Mouse (Mus musculus): ENCODE data around the gene Dst. TPM values are rescaled to one million over a fixed set of nuclear protein-coding genes. Genes with fewer than 3 reads are reported as not detected.

Gene Dst
- total and polyA plus RNA-seq, 3 experiments = 0.08 to 0.60 TPM; not detected in 1

- no peaks in the 10 kb centered on the region for H3K79me2 ChIP-seq (ENCODE audit: control insufficient read depth, insufficient read depth, low read length, poor library complexity)
- H3K27me3 ChIP-seq (ENCODE audit: control insufficient read depth in 1 of 2, insufficient read depth in 2 of 2, low read length in 2 of 2) = no peaks in the 10 kb centered on the region
- no peak for DNase-seq (ENCODE audit: low read depth, low spot score)
- no peak for TF ChIP-seq CTCF (IDR thresholded peaks at IDR 0.05 in 2 of 3, conservative IDR thresholded peaks at IDR 0.05 in 1 of 3; ENCODE audit: control insufficient read depth in 1 of 3, insufficient read depth in 1 of 3, low read depth in 2 of 3, low read length in 3 of 3, poor library complexity in 1 of 3, severe bottlenecking in 1 of 3)
- TF ChIP-seq ZNF384 (IDR thresholded peaks at IDR 0.05; ENCODE audit: low read depth, low read length) = no peak
- TF ChIP-seq MXI1 (IDR thresholded peaks at IDR 0.05; ENCODE audit: low read depth, low read length) = no peak
- TF ChIP-seq SMC3 (IDR thresholded peaks at IDR 0.05; ENCODE audit: low read depth, low read length) = no peak
- TF ChIP-seq USF2 (IDR thresholded peaks at IDR 0.05; ENCODE audit: borderline replicate concordance in 1 of 2, insufficient read depth in 1 of 2, low read depth in 1 of 2, low read length in 2 of 2) = no peak
- no peak for TF ChIP-seq TBP (IDR thresholded peaks at IDR 0.05; ENCODE audit: low read depth, low read length)
- no peak for TF ChIP-seq MEF2A (IDR thresholded peaks at IDR 0.05; ENCODE audit: extremely low read depth, insufficient replicate concordance, low read depth, low read length, poor library complexity, severe bottlenecking)
- TF ChIP-seq E2F4 (IDR thresholded peaks at IDR 0.05; ENCODE audit: borderline replicate concordance, low read depth, low read length) = no peak
- no peak for TF ChIP-seq BHLHE40 (IDR thresholded peaks at IDR 0.05; ENCODE audit: borderline replicate concordance, low read depth, low read length)
- no peak for TF ChIP-seq CHD2 (IDR thresholded peaks at IDR 0.05; ENCODE audit: low read length)
- no peak for TF ChIP-seq ZC3H11A (IDR thresholded peaks at IDR 0.05; ENCODE audit: low read depth, low read length)
- no peak for TF ChIP-seq USF1 (IDR thresholded peaks at IDR 0.05; ENCODE audit: low read depth, low read length)
- TF ChIP-seq POLR2A (IDR thresholded peaks at IDR 0.05; ENCODE audit: control insufficient read depth in 1 of 2, insufficient read depth in 1 of 2, low read depth in 1 of 2, low read length in 2 of 2, poor library complexity in 1 of 2) = no peak
- no peak for TF ChIP-seq JUND (IDR thresholded peaks at IDR 0.05; ENCODE audit: low read depth, low read length)
- TF ChIP-seq KAT2A (conservative IDR thresholded peaks at IDR 0.05; ENCODE audit: low read depth, low read length) = no peak
- no peak for TF ChIP-seq NELFE (IDR thresholded peaks at IDR 0.05; ENCODE audit: low read depth, low read length)
- no peak for TF ChIP-seq SIN3A (IDR thresholded peaks at IDR 0.05; ENCODE audit: low read length)
- no peaks in the 10 kb centered on the region for H3K36me3 ChIP-seq (ENCODE audit: control insufficient read depth in 1 of 2, insufficient read depth in 2 of 2, low read length in 2 of 2)
- H3K4me1 ChIP-seq (ENCODE audit: control insufficient read depth in 1 of 2, insufficient read depth in 2 of 2, low read length in 2 of 2) = no peaks in the 10 kb centered on the region
- H3K9ac ChIP-seq (ENCODE audit: control insufficient read depth, low read depth, low read length, poor library complexity, severe bottlenecking) = no peak overlapping the region
- H3K9me3 ChIP-seq (replicated peaks; ENCODE audit: insufficient read depth, low read length) = no peaks in the 10 kb centered on the region
- no peak overlapping the region for H3K4me3 ChIP-seq (ENCODE audit: control insufficient read depth in 1 of 2, insufficient read depth in 1 of 2, low read depth in 2 of 2, low read length in 2 of 2)
- no peak overlapping the region for H3K27ac ChIP-seq (ENCODE audit: control insufficient read depth, low read depth, low read length)
Observed at GRCm38 (mm10) chr1:33994201-33994600, 86.2 kb downstream of the Dst start.

GRCm38 (mm10) chr1:33995386-33995785 lies 87.4 kb downstream of the Dst start:
- Histone ChIP-seq H3K4me3 (ENCODE audit: control insufficient read depth in 1 of 2, insufficient read depth in 1 of 2, low read depth in 2 of 2, low read length in 2 of 2) (no peak overlapping the region), H3K79me2 (ENCODE audit: control insufficient read depth, insufficient read depth, low read length, poor library complexity) (no peaks in the 10 kb centered on the region), H3K9me3 (replicated peaks; ENCODE audit: insufficient read depth, low read length) (no peaks in the 10 kb centered on the region), H3K9ac (ENCODE audit: control insufficient read depth, low read depth, low read length, poor library complexity, severe bottlenecking) (no peak overlapping the region), H3K27ac (ENCODE audit: control insufficient read depth, low read depth, low read length) (no peak overlapping the region), H3K4me1 (ENCODE audit: control insufficient read depth in 1 of 2, insufficient read depth in 2 of 2, low read length in 2 of 2) (no peaks in the 10 kb centered on the region), H3K36me3 (ENCODE audit: control insufficient read depth in 1 of 2, insufficient read depth in 2 of 2, low read length in 2 of 2) (no peaks in the 10 kb centered on the region), H3K27me3 (ENCODE audit: control insufficient read depth in 1 of 2, insufficient read depth in 2 of 2, low read length in 2 of 2) (no peaks in the 10 kb centered on the region)
- DNase-seq (ENCODE audit: low read depth, low spot score) = no peak
- TF ChIP-seq BHLHE40 (IDR thresholded peaks at IDR 0.05; ENCODE audit: borderline replicate concordance, low read depth, low read length) (no peak), ZNF384 (IDR thresholded peaks at IDR 0.05; ENCODE audit: low read depth, low read length) (no peak), MEF2A (IDR thresholded peaks at IDR 0.05; ENCODE audit: extremely low read depth, insufficient replicate concordance, low read depth, low read length, poor library complexity, severe bottlenecking) (no peak), POLR2A (IDR thresholded peaks at IDR 0.05; ENCODE audit: control insufficient read depth in 1 of 2, insufficient read depth in 1 of 2, low read depth in 1 of 2, low read length in 2 of 2, poor library complexity in 1 of 2) (no peak), USF1 (IDR thresholded peaks at IDR 0.05; ENCODE audit: low read depth, low read length) (no peak), MAFK (IDR thresholded peaks at IDR 0.05; ENCODE audit: borderline replicate concordance, low read depth, low read length) (no peak), ETS1 (IDR thresholded peaks at IDR 0.05; ENCODE audit: low read depth, low read length) (no peak), POLR2AphosphoS5 (IDR thresholded peaks at IDR 0.05; ENCODE audit: borderline replicate concordance, low read depth, low read length) (no peak), RAD21 (IDR thresholded peaks at IDR 0.05; ENCODE audit: low read depth, low read length) (no peak), MYB (IDR thresholded peaks at IDR 0.05; ENCODE audit: low read depth, low read length) (no peak), HCFC1 (IDR thresholded peaks at IDR 0.05; ENCODE audit: low read depth, low read length) (no peak), NELFE (IDR thresholded peaks at IDR 0.05; ENCODE audit: low read depth, low read length) (no peak), ZC3H11A (IDR thresholded peaks at IDR 0.05; ENCODE audit: low read depth, low read length) (no peak), NRF1 (IDR thresholded peaks at IDR 0.05; ENCODE audit: insufficient read depth, low read depth, low read length, poor library complexity, severe bottlenecking) (no peak), MXI1 (IDR thresholded peaks at IDR 0.05; ENCODE audit: low read depth, low read length) (no peak), SMC3 (IDR thresholded peaks at IDR 0.05; ENCODE audit: low read depth, low read length) (no peak)

Data from MEL (cell line).